Mouse (Mus musculus): ENCODE data around the gene Grasp. TPM values are rescaled to one million over a fixed set of nuclear protein-coding genes. Genes with fewer than 3 reads are reported as not detected.

Grasp gene
- polyA plus RNA-seq, 1 experiment, result 5.3 TPM

DNA sequence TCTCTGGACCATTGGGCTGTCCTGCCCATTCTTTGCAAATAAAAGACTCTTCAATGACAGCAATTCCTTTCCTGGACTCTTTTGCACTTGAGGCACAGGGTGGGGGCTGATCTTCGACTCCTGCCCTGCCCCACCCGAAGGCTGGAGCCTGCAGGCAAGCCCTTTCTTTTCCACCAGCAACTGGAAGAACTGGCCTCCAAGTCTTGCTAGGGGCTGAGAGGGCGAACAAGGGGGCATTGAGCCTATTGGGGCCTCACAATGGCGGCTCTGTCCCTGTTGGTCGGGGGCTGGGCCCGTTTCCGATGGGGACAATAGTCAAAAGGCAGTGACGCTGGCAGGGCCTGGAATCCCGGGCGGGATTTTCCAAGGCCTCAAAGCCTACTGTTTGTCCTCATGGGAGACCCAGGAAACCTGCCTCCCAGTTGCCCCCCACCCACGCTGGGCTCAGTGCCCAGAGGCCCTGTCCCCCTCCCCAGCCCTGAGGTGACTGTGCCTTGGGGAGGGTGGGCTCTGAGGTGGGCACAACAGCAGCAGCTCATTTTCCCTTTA, 53.4 kb downstream of the Grasp start:
- Histone ChIP-seq H3K27me3 (ENCODE audit: control insufficient read depth, insufficient read depth, low read length) (no peaks in the 10 kb centered on the region), H3K27ac (ENCODE audit: insufficient read depth, low read length) (no peak overlapping the region), H3K4me3 (replicated peaks; ENCODE audit: insufficient read depth, low read depth, low read length) (no peak overlapping the region), H3K4me1 (ENCODE audit: control insufficient read depth, insufficient read depth, low read length) (no peaks in the 10 kb centered on the region)
- TF ChIP-seq POLR2A (IDR thresholded peaks at IDR 0.05; ENCODE audit: borderline replicate concordance, insufficient read depth, low read length) (no peak), CTCF (IDR thresholded peaks at IDR 0.05; ENCODE audit: borderline replicate concordance, insufficient read depth, low read depth, low read length) (no peak)
- 38% methylated on average over 11 of the region's 11 CpGs for WGBS
- no peak for DNase-seq

GRCm38 (mm10) chr15:101278589-101278988, 54.6 kb downstream of the Grasp start:
- no peak for TF ChIP-seq CTCF (IDR thresholded peaks at IDR 0.05; ENCODE audit: borderline replicate concordance, insufficient read depth, low read depth, low read length)
- no peak for TF ChIP-seq POLR2A (IDR thresholded peaks at IDR 0.05; ENCODE audit: borderline replicate concordance, insufficient read depth, low read length)

DNA sequence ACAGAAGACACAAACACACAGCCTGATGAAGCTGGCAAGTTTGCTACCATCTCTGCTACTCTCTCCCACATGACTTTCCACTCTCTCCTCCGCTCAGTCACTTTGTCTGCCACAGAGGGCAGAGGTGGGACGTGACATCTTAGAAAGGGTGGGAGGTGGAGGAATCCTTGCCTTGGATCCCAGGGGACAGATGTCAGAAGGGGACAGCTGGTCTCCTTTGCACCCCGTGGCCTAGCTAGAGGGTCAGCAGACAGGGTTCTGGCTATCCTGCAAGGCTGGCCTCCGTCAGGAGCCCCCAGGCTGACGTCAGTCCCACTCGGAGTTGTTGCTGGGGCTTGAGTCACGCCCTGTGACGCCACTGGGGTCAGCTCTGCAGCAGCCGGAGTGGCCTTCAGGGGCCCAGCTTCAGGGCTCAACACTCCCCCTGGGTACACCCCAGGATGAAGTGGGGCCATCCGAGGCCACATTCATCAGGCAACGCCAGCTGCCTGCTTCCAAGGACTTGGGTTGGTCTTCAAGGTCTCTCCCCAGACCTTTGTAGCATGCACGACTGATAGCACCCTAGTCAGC, 55.5 kb downstream of the Grasp start:
- no peak overlapping the region for H3K4me3 ChIP-seq (replicated peaks; ENCODE audit: insufficient read depth, low read depth, low read length)
- H3K4me1 ChIP-seq (ENCODE audit: control insufficient read depth, insufficient read depth, low read length), result 0 out of 2 replicates have a peak, but pooled peaks cover 2% of the 10 kb centered on the region
- no peak overlapping the region for H3K27ac ChIP-seq (ENCODE audit: insufficient read depth, low read length)
- no peaks in the 10 kb centered on the region for H3K27me3 ChIP-seq (ENCODE audit: control insufficient read depth, insufficient read depth, low read length)
- TF ChIP-seq CTCF (IDR thresholded peaks at IDR 0.05; ENCODE audit: borderline replicate concordance, insufficient read depth, low read depth, low read length) (no peak), POLR2A (IDR thresholded peaks at IDR 0.05; ENCODE audit: borderline replicate concordance, insufficient read depth, low read length) (no peak)
- WGBS, result 70% methylated on average over 12 of the region's 12 CpGs
- no peak for DNase-seq

More at GRCm38 (mm10) chr15:101278589-101278988, 54.6 kb downstream of the Grasp start:
- WGBS, result 52% methylated on average over 5 of the region's 5 CpGs
- no peak overlapping the region for H3K4me3 ChIP-seq (replicated peaks; ENCODE audit: insufficient read depth, low read depth, low read length)
- H3K27me3 ChIP-seq (ENCODE audit: control insufficient read depth, insufficient read depth, low read length), result no peaks in the 10 kb centered on the region
- 0 out of 2 replicates have a peak, but pooled peaks cover 2% of the 10 kb centered on the region for H3K4me1 ChIP-seq (ENCODE audit: control insufficient read depth, insufficient read depth, low read length)
- H3K27ac ChIP-seq (ENCODE audit: insufficient read depth, low read length), result no peak overlapping the region
- DNase-seq, result no peak

Other genes with a start within 250 kb of the Grasp start
- gene Gm47841, start 176.8 kb upstream of the Grasp start, polyA plus RNA-seq (2012; rRNA removed), result not detected in 2 replicates
- gene Fignl2, start 145.6 kb upstream of the Grasp start, polyA plus RNA-seq (2012; rRNA removed), result 2.5 and 2.7 TPM in 2 replicates
- 0.10 and 0.33 TPM in 2 replicates for gene Ankrd33, start 108.4 kb upstream of the Grasp start, polyA plus RNA-seq (2012; rRNA removed)
- gene Acvrl1, start 95.7 kb upstream of the Grasp start, polyA plus RNA-seq (2012; rRNA removed), result 15.3 and 17.2 TPM in 2 replicates
- 54.5 and 55.2 TPM in 2 replicates for gene Acvr1b, start 50.1 kb upstream of the Grasp start, polyA plus RNA-seq (2012; rRNA removed)
- gene Nr4a1, start 30.1 kb downstream of the Grasp start, polyA plus RNA-seq (2012; rRNA removed), result 13.1 and 16.4 TPM in 2 replicates
- gene Atg101, start 60.1 kb downstream of the Grasp start, polyA plus RNA-seq (2012; rRNA removed), result 46.8 and 49.6 TPM in 2 replicates
- 0.15 and 0.27 TPM in 2 replicates for gene 6030408B16Rik, start 69.0 kb downstream of the Grasp start, polyA plus RNA-seq (2012; rRNA removed)
- 0.05 and 0.30 TPM in 2 replicates for gene Krt80, start 146.0 kb downstream of the Grasp start, polyA plus RNA-seq (2012; rRNA removed)
- 0.33 and 0.36 TPM in 2 replicates for gene Krt7, start 186.9 kb downstream of the Grasp start, polyA plus RNA-seq (2012; rRNA removed)
- 0.13 and 0.15 TPM in 2 replicates for gene Krt87, start 214.6 kb downstream of the Grasp start, polyA plus RNA-seq (2012; rRNA removed)
- gene Krt88, start 223.6 kb downstream of the Grasp start, polyA plus RNA-seq (2012; rRNA removed), result not detected in 2 replicates
- gene Krt81, start 239.6 kb downstream of the Grasp start, polyA plus RNA-seq (2012; rRNA removed), result not detected in 2 replicates
- gene Krt86, start 249.3 kb downstream of the Grasp start, polyA plus RNA-seq (2012; rRNA removed), result not detected in 2 replicates